Mouse (Mus musculus) liver, postnatal 0 days (tissue): ENCODE results near the gene Nupl1.

ENCODE experiments used
- CTCF ChIP-seq: sonication (generic); IDR thresholded peaks from 2 replicates; pipeline ENCODE4 v1.5.1; 2016; ENCODE audit warnings: antibody characterized with exemption, low read depth
- EP300 ChIP-seq: IDR thresholded peaks from 2 replicates; pipeline ENCODE4 v1.6.1; 2016; ENCODE audit warnings: antibody characterized with exemption, low read depth, mild to moderate bottlenecking

DNA sequence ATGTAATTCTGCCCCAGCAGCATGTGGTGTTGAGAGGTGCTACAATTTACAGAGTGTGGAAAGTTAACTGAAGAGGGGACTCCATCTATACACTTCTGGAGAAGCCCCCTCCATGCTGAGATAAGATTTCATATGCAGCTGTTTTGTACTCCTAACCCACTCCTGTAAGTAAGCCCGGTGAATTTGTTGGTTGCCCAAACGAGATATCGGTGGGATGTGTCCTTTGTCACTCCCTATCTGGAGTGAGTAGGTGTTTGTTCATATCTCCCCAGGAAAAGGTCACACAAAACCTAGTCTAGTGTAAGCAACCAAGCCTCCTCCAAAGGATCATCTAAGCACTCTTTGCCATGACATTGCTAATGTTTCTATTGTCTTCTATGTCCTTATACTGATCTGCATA lies 2.2 kb upstream of the Nupl1 start:
- TF ChIP-seq CTCF (no peak), EP300 (no peak)
